Mouse (Mus musculus) gastrocnemius, postnatal 10 days (tissue): Measurements from ENCODE around the gene Slc2a9. TPM values are rescaled to one million over a fixed set of nuclear protein-coding genes. Genes with fewer than 3 reads are reported as not detected.

Experiments
- DNase-seq: peaks from one replicate; pipeline ENCODE4 v3.0.0; 2021; ENCODE audit warnings: mixed read lengths
- long read RNA-seq, 2 experiments: library from polyadenylated mRNA; stranded (forward); transcript quantifications; one replicate each; pipeline ENCODE4 v2.0.0; 2021
- total RNA-seq, 2 experiments: library from RNA; stranded (reverse); gene quantifications; 2 replicates each; pipeline ENCODE4 v1.2.3; 2021

The Slc2a9 gene
- total RNA-seq, result 1 to 10 TPM; 1.2 to 1.5 TPM
- long read RNA-seq, experiment 1, partial matches to known transcripts, result 0 of 2 reads
- long read RNA-seq, experiment 1, other reads (novel, unspliced or antisense), result 1 of 2 reads
- long read RNA-seq, experiment 2, partial matches to known transcripts, result 1 of 2 reads
- long read RNA-seq, experiment 2, other reads (novel, unspliced or antisense), result 1 of 2 reads

DNA sequence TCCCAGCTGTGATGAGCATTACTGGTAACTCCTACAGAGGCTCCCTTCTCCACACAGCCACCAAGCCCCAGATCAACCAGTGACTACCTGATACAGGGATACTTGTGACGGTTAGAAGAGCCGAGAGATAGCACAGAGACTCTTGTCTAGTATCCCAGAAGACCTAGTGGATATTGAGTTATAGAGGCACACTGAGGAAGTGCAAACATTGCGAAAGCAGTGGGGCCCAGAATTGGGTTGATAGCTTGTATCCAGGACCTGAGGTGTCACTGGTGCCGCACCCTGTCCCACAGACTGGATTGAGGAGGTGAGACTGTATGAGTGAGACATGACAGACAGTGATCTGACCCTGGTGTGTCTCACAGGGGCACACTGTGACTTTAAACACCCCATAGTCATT lies at the start of gene Slc2a9:
Gene Slc2a9, minus strand, starts transcription at position 152 of the 400 bp plus-strand sequence.
- no peak for DNase-seq

- DNase-seq, result no peak
Observed at GRCm38 (mm10) chr5:38552615-38553014, 49.7 kb upstream of the Slc2a9 start.

- DNase-seq, result no peak
Observed at GRCm38 (mm10) chr5:38550221-38550768, 47.4 kb upstream of the Slc2a9 start.

DNA sequence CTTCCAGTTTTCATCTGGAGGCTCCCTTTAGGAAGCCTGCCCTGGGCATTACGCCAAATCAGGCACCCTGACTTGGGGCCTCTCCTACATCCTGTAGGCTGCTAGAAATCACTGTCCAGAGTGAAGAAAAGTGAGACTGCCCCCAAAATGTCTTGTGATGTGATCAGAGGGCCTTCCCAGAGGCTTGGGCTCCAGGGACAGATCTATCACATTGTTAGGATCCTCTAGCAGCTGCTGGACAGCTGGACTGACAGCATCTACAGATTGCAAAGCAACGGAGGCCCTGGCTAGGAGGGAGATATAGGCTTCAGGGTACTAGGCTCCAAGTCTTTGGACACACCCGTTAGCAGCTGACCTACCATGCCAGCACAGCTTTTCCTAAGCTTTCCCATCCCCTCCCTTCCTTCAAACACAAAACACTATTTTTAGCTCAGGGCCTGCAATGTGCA lies 46.5 kb upstream of the Slc2a9 start:
- DNase-seq, result no peak

- no peak for DNase-seq
Observed at GRCm38 (mm10) chr5:38547375-38547774, 44.4 kb upstream of the Slc2a9 start.

DNA sequence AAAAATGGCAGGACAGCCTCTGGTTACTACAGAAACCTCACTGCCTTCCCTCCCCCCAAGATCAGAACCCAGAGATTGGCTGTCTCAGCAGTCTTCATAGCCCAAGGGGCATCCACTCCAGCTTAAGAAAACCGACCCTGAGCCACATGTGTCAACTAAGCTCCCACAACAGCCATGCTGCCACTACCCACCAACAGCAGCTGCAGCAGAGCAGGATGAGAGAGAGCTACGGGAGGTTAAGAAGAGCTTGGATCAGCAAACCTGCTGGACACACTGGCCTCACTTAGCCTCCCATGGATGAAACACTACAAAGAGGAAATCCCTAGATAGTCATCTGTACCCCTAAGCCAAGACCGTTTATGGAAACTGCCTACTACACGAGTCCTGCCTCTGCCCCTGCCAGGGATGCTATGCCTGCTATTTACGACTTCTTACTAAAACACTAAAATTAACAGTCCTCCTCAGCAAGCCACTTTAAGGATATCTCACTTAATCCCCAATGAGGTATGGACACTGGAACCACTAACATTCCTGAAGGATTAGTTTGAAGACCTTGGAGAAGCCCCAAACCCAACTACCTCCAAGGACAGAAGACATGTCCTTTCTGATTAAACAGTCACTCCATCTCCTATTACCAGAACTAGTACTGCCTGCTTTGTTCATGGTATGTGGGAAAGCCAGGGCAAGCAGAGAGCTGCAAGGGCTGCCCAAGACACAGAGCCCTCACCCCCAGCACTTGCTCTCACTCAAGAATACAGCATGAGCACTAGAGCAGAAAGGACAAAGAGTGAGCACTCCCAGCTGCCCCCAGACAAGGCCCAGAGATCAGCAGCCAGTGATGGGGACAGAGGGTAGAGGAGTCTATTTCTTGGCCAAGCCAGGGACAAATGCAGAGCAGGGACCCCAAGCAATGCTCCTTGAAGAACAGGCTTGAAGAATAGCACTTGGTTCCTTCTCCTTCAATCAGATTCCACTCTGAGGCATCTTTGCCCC lies 41.8 kb upstream of the Slc2a9 start:
- no peak for DNase-seq

- peak; percentile 37 for DNase-seq
Observed at GRCm38 (mm10) chr5:38543496-38544217, 40.7 kb upstream of the Slc2a9 start.

DNA sequence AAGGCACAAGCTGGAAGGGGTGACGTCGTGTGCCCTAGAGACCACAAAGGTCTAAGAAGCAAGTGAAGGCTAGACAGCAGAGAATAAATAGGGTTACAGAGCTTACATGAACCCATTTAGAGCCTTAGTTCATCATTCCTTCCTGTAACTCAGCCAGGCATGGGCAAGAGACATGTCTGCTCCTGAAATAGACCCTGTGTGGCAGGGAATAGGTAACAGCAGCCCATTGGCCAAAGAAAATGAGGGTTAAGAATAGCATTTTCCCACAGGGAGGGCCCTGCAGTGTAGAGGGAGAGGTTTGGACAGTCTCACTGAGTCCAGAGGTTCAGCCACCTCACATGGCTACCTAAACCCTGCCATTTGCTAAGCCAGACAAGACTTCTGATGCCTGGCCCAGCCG lies 38.8 kb upstream of the Slc2a9 start:
- DNase-seq, result no peak

DNA sequence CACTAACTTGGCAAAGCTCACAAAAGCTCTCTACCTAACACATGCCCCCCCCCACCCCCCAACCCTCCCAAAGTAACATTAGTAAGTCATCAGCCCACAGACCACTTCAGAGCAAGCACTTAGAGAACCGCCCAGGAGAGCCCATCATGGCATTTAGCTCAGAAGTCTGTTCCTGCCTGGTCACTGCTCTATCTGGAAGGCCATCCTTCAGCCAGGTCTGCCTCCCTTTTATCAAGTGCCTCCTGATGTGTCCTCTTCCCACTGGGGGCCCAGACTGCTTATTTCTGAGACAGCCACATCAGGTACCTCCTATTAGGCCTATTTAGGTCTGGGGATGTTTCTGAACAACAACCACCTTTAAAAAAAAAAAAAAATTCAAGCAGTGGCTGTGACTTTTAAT lies 38.0 kb upstream of the Slc2a9 start:
- DNase-seq, result no peak

DNA sequence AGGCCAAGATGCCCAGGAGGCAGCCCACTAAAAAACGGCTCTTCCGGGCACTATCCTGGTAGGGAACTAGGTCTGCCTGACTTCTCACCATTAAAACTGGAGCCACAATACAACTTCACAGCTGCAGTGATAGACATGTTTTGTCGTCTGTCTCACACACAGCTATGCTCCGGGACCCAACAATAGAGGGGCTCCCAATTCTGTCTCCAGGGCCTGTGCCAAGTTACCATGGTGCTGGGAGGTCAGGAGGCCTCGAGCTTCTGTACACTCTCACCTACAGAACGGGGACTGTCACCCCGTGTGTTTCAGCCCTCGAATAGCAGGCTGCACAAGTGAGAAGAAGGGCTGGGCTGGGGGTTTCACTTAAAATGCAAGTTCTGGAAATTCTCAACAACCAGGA lies 35.6 kb upstream of the Slc2a9 start:
- DNase-seq, result no peak

GRCm38 (mm10) chr5:38537845-38538244 lies 34.9 kb upstream of the Slc2a9 start:
- no peak for DNase-seq

- no peak for DNase-seq
Observed at GRCm38 (mm10) chr5:38536822-38537221, 33.9 kb upstream of the Slc2a9 start.

DNA sequence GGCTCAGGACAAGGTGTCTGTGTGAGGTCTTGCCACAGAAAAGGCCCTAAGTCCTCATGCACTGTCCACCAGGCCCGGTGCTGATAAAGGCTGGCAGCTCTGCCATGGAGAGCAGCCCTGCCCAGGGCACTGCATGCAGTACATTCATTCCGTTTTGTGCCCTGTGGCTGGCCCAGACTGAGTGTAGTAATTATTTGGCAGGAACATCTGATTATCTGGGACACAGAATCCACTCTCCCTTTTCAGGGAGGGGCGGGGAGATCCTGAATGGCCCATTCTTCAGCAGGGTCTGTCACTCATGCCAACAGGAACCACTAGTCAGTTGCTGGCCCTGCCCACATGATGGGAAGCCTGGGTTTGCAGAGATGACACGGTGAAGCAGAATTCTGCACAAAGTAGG lies 29.1 kb upstream of the Slc2a9 start:
- DNase-seq, result no peak

- no peak for DNase-seq
Observed at GRCm38 (mm10) chr5:38529724-38530428, 26.9 kb upstream of the Slc2a9 start.

DNA sequence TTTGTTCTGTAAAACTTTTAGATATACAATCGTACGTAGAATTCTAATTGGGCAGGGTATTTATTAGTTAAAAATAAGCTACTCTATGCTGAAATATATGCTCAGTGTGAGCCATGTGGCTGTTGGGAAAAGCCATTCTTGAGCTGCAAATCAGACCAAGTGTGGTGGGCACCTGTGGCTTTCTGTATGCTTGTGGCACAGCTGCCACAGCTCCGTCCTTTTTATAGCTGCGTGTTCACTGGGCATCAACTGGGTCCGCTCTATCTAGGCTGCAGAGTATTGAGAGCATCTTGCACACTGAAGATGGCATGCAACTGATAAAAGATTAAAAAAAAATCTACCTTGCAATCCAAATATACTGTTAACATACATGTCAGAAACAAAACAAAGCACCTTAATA lies 20.0 kb upstream of the Slc2a9 start:
- DNase-seq, result no peak

- DNase-seq, result no peak
Observed at GRCm38 (mm10) chr5:38520838-38521237, 17.9 kb upstream of the Slc2a9 start.

DNA sequence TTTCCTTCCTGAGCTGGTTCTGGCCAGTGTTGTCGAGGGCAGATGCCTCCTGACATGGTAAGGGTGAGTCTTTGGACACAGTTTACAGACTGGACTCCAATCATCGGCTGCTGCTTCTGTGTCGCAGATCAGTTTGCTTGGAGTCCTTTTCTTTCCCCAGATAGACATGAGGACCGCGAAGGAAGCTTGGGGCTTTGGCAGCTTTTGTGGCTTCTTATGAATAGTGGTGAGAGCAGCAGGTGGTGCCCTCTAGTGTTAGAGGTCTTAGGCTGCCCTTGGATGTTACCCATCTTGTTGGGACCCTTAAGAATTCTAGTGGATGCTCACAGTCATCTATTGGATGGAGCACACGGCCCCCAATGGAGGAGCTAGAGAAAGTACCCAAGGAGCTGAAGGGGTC lies 13.3 kb upstream of the Slc2a9 start:
- DNase-seq, result no peak

GRCm38 (mm10) chr5:38512991-38513390 lies 10.0 kb upstream of the Slc2a9 start:
- no peak for DNase-seq

DNA sequence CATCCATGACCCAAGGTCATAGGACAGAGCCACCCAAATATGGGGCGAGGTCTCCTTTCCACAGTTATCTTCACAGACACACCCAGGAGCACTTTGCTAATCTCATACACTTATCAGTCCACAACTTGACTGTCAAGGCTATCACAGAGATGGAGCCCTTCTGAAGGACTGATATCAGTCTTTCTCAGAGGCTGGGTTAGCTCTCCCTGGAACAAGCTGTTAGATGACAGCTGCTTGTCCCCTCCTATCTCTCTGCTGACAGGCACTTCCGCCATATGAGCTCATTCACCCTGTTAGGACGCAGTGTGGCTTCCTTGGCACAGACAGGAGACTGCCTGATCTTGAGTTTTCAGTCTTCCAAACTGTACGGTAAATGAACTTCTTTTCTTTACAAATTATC lies 6.6 kb upstream of the Slc2a9 start:
- DNase-seq, result no peak

DNA sequence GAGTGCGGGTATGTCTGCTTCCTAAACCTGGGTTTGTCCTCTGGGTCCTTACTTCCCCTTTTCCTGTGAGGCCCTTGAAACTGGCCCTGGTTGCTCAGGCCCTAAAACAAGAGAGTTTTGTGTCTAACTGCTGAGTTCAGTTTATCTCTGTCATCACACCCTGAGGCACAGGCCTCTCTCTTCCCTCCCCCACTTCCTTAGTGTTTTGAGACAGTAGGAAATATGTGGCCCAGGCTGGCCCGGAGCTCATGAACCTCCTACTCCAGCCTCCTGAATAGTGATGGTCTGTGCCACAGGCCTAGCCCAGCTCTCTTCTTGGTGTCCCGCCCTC lies 2.5 kb upstream of the Slc2a9 start:
- DNase-seq, result no peak

GRCm38 (mm10) chr5:38504747-38505434 lies 1.9 kb upstream of the Slc2a9 start:
- no peak for DNase-seq
